Mouse (Mus musculus) thymus, postnatal 36 days (tissue): Measurements from ENCODE around the gene Selenom.

Experiments used
- DNase-seq, 2 experiments: peaks; one replicate each; pipeline ENCODE4 v3.0.0; 2022; ENCODE audit warnings: mixed read lengths in 2 of 2

Gene Selenom

DNA sequence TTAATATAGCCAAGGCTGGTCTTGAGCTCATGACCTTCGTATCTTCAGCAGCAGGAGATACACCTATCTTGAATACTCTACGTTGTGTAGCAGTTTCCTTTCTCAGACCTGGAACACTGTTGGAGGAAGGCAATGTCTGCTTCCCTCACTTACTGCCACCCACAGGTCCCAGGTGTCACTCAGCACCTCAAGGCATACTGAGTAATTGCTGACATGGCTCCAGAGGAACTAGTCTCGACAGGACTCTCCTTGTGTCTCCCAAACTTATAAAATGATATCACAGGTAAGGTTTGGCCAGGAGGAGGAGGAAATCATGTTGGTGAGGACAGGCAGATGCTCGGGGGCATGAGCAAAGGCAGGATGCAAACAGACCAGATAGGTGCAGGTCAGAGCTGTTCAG, 40.5 kb downstream of the Selenom start:
- no peak for DNase-seq

DNA sequence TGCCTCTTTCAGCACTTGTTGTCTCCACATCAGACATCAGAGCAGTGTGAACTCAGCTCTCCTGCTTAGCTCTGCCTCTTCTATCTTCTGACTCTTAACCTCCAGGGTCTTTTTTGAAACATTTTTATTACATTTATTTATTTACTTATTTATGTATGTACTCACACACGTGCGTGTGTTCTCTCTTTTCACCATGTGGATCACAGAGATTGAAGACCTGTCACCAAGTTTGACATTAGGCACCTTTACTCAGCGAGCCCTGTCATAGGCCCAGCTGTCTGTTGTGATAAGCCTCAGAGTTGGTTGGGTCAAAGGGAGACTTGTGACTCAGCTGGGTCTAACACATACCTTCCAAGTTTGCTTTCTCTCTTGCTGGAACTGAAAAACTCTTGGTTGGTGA, 43.4 kb downstream of the Selenom start:
- no peak for DNase-seq

DNA sequence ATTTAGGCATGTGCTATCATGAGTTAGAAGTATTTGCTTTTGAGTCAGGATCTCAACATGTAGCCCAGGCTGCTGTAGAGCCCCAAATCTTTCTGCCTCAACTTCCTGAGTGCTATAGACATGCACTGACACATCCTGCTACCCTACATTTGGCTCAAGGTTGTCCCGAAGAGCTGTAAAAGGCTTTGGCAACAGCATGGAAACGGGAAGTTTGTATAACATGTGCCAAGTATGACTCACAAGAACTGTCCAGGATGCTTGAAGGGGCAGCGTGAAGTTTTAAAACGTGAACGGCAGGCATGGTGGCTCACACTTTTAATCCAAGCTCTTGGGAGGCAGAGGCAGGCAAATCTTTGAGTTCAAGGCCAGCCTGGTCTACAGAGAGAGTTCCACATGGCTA, 45.7 kb downstream of the Selenom start:
- DNase-seq = no peak

DNA sequence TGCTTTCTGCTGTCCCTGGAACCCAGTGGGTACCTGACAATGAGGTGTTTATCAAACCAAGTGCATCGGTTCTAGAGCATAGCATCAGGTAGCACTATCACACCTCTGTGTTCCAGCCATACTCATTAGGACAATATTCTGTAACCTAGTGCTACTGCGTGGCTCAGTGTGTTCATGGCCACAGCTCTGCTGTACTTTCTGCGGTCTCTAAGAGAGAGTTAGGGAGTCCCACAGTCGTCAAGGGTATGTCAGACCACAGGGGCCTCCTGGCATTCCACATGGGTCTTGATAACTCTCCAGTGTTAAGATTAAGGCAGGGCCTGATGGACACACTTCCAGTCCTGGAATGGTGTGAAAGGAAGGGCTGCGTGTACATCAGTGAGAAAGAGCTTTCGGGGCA, 49.4 kb downstream of the Selenom start:
- DNase-seq = no peak

DNA sequence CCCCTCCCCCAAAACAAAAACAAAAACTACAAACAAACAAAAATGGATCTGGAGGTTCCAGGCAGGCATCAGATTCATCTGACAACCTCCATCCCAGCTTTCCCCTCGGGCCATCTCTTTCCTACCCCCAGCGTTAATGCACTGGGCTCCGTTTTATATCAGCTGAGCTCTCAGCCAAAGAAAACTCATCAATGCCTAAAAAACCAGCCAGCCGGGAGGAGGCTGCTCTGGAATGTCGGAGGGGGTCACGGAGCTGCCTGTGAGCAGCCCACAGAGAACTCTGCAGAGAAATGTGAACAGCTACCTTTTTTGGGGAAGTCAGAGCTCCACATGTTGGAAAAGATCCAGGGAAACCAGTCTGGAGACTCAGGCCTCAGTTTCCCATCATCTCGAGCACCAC, 50.0 kb downstream of the Selenom start:
- no peak for DNase-seq

DNA sequence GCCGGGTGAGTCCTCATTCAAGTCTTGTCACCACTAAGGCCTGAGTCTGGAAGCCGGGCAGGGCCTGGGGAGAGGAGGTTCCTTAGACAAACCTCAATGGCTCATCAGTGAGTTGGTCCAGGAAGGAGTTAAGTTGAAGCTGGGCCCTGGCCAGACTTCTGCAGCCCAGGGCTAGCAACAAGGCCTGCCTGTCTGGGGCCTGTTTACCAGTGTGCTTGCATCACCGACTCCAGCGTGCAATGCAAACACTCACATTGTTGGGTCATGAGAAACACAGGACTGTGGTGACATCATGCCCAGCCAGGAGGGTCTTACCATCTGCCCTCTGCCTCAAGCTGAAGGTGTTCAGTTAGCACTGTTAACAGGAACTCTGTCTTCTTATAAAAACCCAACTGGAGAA, 51.5 kb downstream of the Selenom start:
- DNase-seq = no peak
